9 mouse cellular contexts compared by ENCODE assay signal in the genomic region with DNA sequence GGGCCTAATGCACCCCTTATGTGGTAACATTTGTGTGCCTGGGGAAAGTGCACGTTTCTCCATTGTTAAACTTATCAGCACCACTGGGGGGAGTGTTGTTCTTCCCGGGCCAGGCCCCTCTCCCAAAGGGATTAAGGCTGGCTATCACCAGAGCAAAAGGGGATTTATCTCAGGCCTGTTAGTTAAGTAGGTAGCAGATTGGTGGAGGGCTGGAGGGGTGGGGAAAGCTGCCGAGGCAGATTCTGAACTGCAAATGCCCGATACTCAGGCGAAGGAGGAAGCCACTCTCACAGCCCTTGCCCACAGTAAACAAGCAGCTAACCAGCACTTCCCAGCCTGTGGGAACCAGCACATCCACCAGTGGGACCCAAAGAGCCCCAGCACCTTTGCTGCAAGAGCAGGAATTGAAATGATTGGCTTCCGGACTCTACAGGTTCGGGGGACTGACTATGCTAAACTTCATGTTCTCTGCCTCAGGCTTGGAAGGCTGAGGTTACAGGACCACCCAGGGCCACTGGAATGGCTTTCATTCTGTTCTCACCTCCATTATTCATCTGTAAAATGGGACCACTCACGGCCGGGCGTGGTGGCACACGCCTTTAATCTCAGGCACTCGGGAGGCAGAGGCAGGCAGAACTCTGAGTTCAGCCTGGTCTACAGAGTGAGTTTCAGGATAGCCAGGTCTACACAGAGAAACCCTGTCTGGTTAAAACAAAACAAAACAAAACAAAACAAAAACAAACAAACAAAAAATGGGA. TPM values are rescaled to one million over a fixed set of nuclear protein-coding genes. Genes with fewer than 3 reads are reported as not detected.
DNase-seq lines count a peak whose midpoint lies in the region; ATAC-seq and TF ChIP-seq lines count a peak whose summit lies in the region.
"Had no signal": no experiment of that assay in that cellular context is flagged by ENCODE, and none has a peak within 500 bp of the region (broad histone marks: within the 10 kb centered on the region; RNA-seq: fewer than 3 reads in every experiment).

No protein-coding gene starts in this region.

- no peaks in the 10 kb centered on the region for H3K9me3 ChIP-seq in forebrain, embryonic 14.5 days (replicated peaks; ENCODE audit: control insufficient read depth, low read length)
- H3K9me3 ChIP-seq in forebrain, embryonic 13.5 days (replicated peaks): no peaks in the 10 kb centered on the region
- no peaks in the 10 kb centered on the region for H3K9me3 ChIP-seq in lung, embryonic 16.5 days (ENCODE audit: control insufficient read depth, low read length)
- H3K9me3 ChIP-seq: hindbrain, embryonic 15.5 days had no signal

- H3K27me3 ChIP-seq in forebrain, embryonic 14.5 days (replicated peaks; ENCODE audit: control insufficient read depth, insufficient read depth, low read length): no peaks in the 10 kb centered on the region
- no peaks in the 10 kb centered on the region for H3K27me3 ChIP-seq in forebrain, embryonic 13.5 days
- H3K27me3 ChIP-seq in thymus, adult 2 months (ENCODE audit: control insufficient read depth, insufficient read depth, low read length): no peaks in the 10 kb centered on the region
- no peaks in the 10 kb centered on the region for H3K27me3 ChIP-seq in lung, embryonic 16.5 days (ENCODE audit: control insufficient read depth, insufficient read depth, low read depth, low read length)
- H3K27me3 ChIP-seq: hindbrain, embryonic 15.5 days had no signal

- H3K4me1 ChIP-seq in forebrain, embryonic 14.5 days (ENCODE audit: control insufficient read depth, insufficient read depth, low read length): no peaks in the 10 kb centered on the region
- H3K4me1 ChIP-seq in forebrain, embryonic 13.5 days: no peaks in the 10 kb centered on the region
- H3K4me1 ChIP-seq in thymus, adult 2 months (replicated peaks; ENCODE audit: control insufficient read depth, insufficient read depth, low read length): no peaks in the 10 kb centered on the region
- no peaks in the 10 kb centered on the region for H3K4me1 ChIP-seq in lung, embryonic 16.5 days (replicated peaks; ENCODE audit: control insufficient read depth, insufficient read depth, low read length)
- H3K4me1 ChIP-seq: hindbrain, embryonic 15.5 days had no signal

- H3K4me3 ChIP-seq in forebrain, embryonic 14.5 days (ENCODE audit: low read depth, low read length): no peak overlapping the region
- H3K4me3 ChIP-seq in forebrain, embryonic 13.5 days: no peak overlapping the region
- no peak overlapping the region for H3K4me3 ChIP-seq in thymus, adult 2 months (ENCODE audit: control insufficient read depth, insufficient read depth, low read length)
- H3K4me3 ChIP-seq in lung, embryonic 16.5 days (ENCODE audit: low read length): no peak overlapping the region
- H3K4me3 ChIP-seq: hindbrain, embryonic 15.5 days had no signal

- no peaks in the 10 kb centered on the region for H3K36me3 ChIP-seq in forebrain, embryonic 14.5 days (ENCODE audit: control insufficient read depth, insufficient read depth, low read length)
- H3K36me3 ChIP-seq in forebrain, embryonic 13.5 days (ENCODE audit: poor library complexity, severe bottlenecking): no peaks in the 10 kb centered on the region
- no peaks in the 10 kb centered on the region for H3K36me3 ChIP-seq in thymus, adult 2 months (ENCODE audit: control insufficient read depth, insufficient read depth, low read length)
- no peaks in the 10 kb centered on the region for H3K36me3 ChIP-seq in lung, embryonic 16.5 days (ENCODE audit: control insufficient read depth, insufficient read depth, low read length)
- H3K36me3 ChIP-seq: hindbrain, embryonic 15.5 days had no signal

- no peak overlapping the region for H3K9ac ChIP-seq in forebrain, embryonic 14.5 days (ENCODE audit: low read length)
- H3K9ac ChIP-seq in forebrain, embryonic 13.5 days: no peak overlapping the region
- no peak overlapping the region for H3K9ac ChIP-seq in lung, embryonic 16.5 days (ENCODE audit: low read length)
- H3K9ac ChIP-seq: hindbrain, embryonic 15.5 days had no signal

- ATAC-seq in forebrain, embryonic 14.5 days: no peak
- ATAC-seq in forebrain, embryonic 13.5 days: no peak
- 0 out of 2 replicates have a peak, but pooled peaks have one; percentile 31 for ATAC-seq in lung, embryonic 16.5 days (ENCODE audit: low read depth)

- TF ChIP-seq CTCF in thymus, adult 2 months (IDR thresholded peaks at IDR 0.05; ENCODE audit: borderline replicate concordance, control insufficient read depth, extremely low read depth, insufficient read depth, low read length, poor library complexity): no peak

- no peak overlapping the region for H3K27ac ChIP-seq in forebrain, embryonic 14.5 days (ENCODE audit: low read depth, low read length)
- no peak overlapping the region for H3K27ac ChIP-seq in forebrain, embryonic 13.5 days
- H3K27ac ChIP-seq in thymus, adult 2 months (ENCODE audit: control insufficient read depth, insufficient read depth, low read length): no peak overlapping the region
- no peak overlapping the region for H3K27ac ChIP-seq in lung, embryonic 16.5 days (ENCODE audit: low read length)
- H3K27ac ChIP-seq: hindbrain, embryonic 15.5 days had no signal

- no peak overlapping the region for H3K4me2 ChIP-seq in forebrain, embryonic 14.5 days (ENCODE audit: low read length)
- H3K4me2 ChIP-seq in forebrain, embryonic 13.5 days: no peak overlapping the region
- H3K4me2 ChIP-seq in lung, embryonic 16.5 days (ENCODE audit: low read depth, low read length): no peak overlapping the region
- H3K4me2 ChIP-seq: hindbrain, embryonic 15.5 days had no signal

- no peak for TF ChIP-seq POLR2A in thymus, adult 2 months (IDR thresholded peaks at IDR 0.05; ENCODE audit: control insufficient read depth, extremely low read depth, insufficient read depth, low read length, poor library complexity)

- peak; percentile 26 for DNase-seq in forebrain, embryonic 14.5 days (ENCODE audit: low spot score)
- peak; percentile 6 for DNase-seq in thymus, adult 2 months
- no peak for DNase-seq in thymus, postnatal 0 days (ENCODE audit: low spot score)
- DNase-seq in forelimb bud, embryonic 11.5 days (ENCODE audit: low read depth, low spot score): peak; percentile 69
- no peak for DNase-seq in B cell, adult 2 months
- no peak for DNase-seq in frontal cortex, postnatal 25 days (ENCODE audit: low spot score in 2 of 2)

- WGBS in forebrain, embryonic 14.5 days: 56% methylated on average over 12 of the region's 12 CpGs
- WGBS in forebrain, embryonic 13.5 days: 54% methylated on average over 12 of the region's 12 CpGs
- WGBS in thymus, adult 2 months: 62% methylated on average over 12 of the region's 12 CpGs
- 58% methylated on average over 12 of the region's 12 CpGs for WGBS in lung, embryonic 16.5 days

RNA-seq across cellular contexts. Expression of gene Scand1, which starts 32.5 kb away (rescaled TPM):
- 67.2 and 67.3 TPM in 2 replicates for polyA plus RNA-seq in forebrain, embryonic 14.5 days (2014; fragmentation: Nextera tagmentation; extraction: Ambion mirVana)
- polyA plus RNA-seq in forebrain, embryonic 13.5 days (2015; fragmentation: Nextera tagmentation; extraction: Ambion mirVana): 72.2 and 85.3 TPM in 2 replicates
- polyA plus RNA-seq in thymus, adult 2 months (2012; rRNA removed): 326 and 425 TPM in 2 replicates
- polyA plus RNA-seq in thymus, postnatal 0 days (2015; fragmentation: Nextera tagmentation; extraction: Ambion mirVana): 176 and 184 TPM in 2 replicates
- 39.1 and 53.6 TPM in 2 replicates for polyA plus RNA-seq in lung, embryonic 16.5 days (2015; fragmentation: Nextera tagmentation; extraction: Ambion mirVana)

RNA-seq across cellular contexts. Expression of gene Cnbd2, which starts 32.9 kb away (rescaled TPM):
- 4.8 and 4.9 TPM in 2 replicates for polyA plus RNA-seq in forebrain, embryonic 14.5 days (2014; fragmentation: Nextera tagmentation; extraction: Ambion mirVana)
- 5.4 and 5.7 TPM in 2 replicates for polyA plus RNA-seq in forebrain, embryonic 13.5 days (2015; fragmentation: Nextera tagmentation; extraction: Ambion mirVana)
- polyA plus RNA-seq in thymus, adult 2 months (2012; rRNA removed): 0.94 and 1.6 TPM in 2 replicates
- polyA plus RNA-seq in thymus, postnatal 0 days (2015; fragmentation: Nextera tagmentation; extraction: Ambion mirVana): 10.3 and 12.2 TPM in 2 replicates
- 3.8 and 4.4 TPM in 2 replicates for polyA plus RNA-seq in lung, embryonic 16.5 days (2015; fragmentation: Nextera tagmentation; extraction: Ambion mirVana)

Comparison
In these comparisons a context has a peak if more than half of its experiments do, and no peak if none do; other contexts are left out.
1. DNase-seq: peak in forebrain, embryonic 14.5 days (single experiment), thymus, adult 2 months (single experiment) and forelimb bud, embryonic 11.5 days (single experiment); none in thymus, postnatal 0 days (single experiment), B cell, adult 2 months (0 of 2) and frontal cortex, postnatal 25 days (0 of 2).